Mouse (Mus musculus) brain, adult 2 months (tissue): ENCODE results near the gene Gm21778.
"Not testable (repeated sequence)": the region's sequence is repeated elsewhere in the genome, so short reads cannot be mapped to it uniquely, and the experiment has no call there.

Experiments used
- DNase-seq: peaks from one replicate; pipeline ENCODE4 v3.0.0; 2011; ENCODE audit warnings: low read depth, low spot score

The Gm21778 gene

GRCm38 (mm10) chrY:5942160-5942559, at the start of gene Gm21778:
Gene Gm21778 (plus strand): TSS chrY:5942460.
- not testable (repeated sequence) for DNase-seq
